Mouse (Mus musculus): ENCODE measurements around the gene Adcy9.

DNA sequence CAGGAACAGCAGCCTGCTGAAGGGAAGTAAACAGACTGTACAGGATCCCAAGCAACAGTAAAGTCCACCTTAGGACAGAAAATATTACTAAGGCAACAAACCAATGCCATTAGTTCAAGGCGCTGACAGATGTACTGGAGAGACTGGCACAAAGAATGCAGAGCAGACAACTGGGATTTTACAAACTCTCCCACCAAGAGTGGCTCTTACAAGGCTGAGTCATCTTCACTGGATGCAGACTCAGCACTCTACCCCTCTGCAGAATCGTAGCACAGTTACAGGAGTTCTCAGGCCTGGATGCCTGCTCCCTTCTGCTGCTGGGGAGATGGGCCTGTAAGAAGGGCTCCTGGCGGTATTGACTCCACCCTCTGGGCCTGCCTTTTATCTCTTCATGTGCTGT is 99.4 kb downstream of the Adcy9 start:
- TF ChIP-seq CTCF (conservative IDR thresholded peaks at IDR 0.05; ENCODE audit: insufficient read depth, insufficient read length, low read depth, low read length) (no peak), POLR2A (IDR thresholded peaks at IDR 0.05; ENCODE audit: low read depth, low read length) (no peak)

All from kidney, adult 2 months (tissue).